Mouse (Mus musculus) cerebellum, adult 2 months (tissue): ENCODE measurements around the gene Ccdc185. TPM values are rescaled to one million over a fixed set of nuclear protein-coding genes. Genes with fewer than 3 reads are reported as not detected.

ENCODE experiments used
- DNase-seq, 2 experiments: peaks; one replicate each; pipeline ENCODE4 v3.0.0; 2021
- H3K27ac ChIP-seq: fragments of 200-500 bp; 2 replicates; pipeline ENCODE4 v1.5.1; 2012; ENCODE audit warnings: low read length, control low read depth, inconsistent platforms; ENCODE audit not compliant: insufficient read depth
- H3K27me3 ChIP-seq: fragments of 200-500 bp; 2 replicates; pipeline ENCODE4 v1.6.1; 2012; ENCODE audit warnings: inconsistent platforms, mild to moderate bottlenecking, low read length, moderate library complexity; ENCODE audit not compliant: control insufficient read depth, insufficient read depth
- H3K4me1 ChIP-seq: fragments of 200-500 bp; 2 replicates; pipeline ENCODE4 v1.6.1; 2011; ENCODE audit warnings: low read length; ENCODE audit not compliant: control insufficient read depth, insufficient read depth
- H3K4me3 ChIP-seq: fragments of 200-500 bp; replicated peaks from 2 replicates; pipeline ENCODE3; 2011; ENCODE audit warnings: mild to moderate bottlenecking, low read depth, low read length, control low read depth; ENCODE audit not compliant: insufficient read depth
- CTCF ChIP-seq: fragments of 200-500 bp; IDR thresholded peaks from 2 replicates; pipeline ENCODE4 v1.5.1; 2011; ENCODE audit warnings: low read depth, mild to moderate bottlenecking, control low read depth, low read length, moderate library complexity, borderline replicate concordance; ENCODE audit not compliant: insufficient read depth
- POLR2A ChIP-seq: fragments of 200-500 bp; IDR thresholded peaks from 2 replicates; pipeline ENCODE4 v1.6.1; 2011; ENCODE audit warnings: low read length, control low read depth, borderline replicate concordance; ENCODE audit not compliant: insufficient read depth
- WGBS: fragments of 180-500 bp; shearing (Covaris S2); methylation state at CpG from one replicate; pipeline ENCODE4 v1.1.7; 2018; 5-methylcytosine and 5-hydroxymethylcytosine counted together
- polyA plus RNA-seq: library from polyadenylated mRNA; depleted of rRNA; stranded (reverse); fragments of >200 nt; gene quantifications from 2 replicates; pipeline ENCODE4 v1.2.3, GENCODE M21; 2012; rRNA removed

The Ccdc185 gene
- not detected in 2 replicates for polyA plus RNA-seq

GRCm38 (mm10) chr1:182749080-182749479 lies at the start of gene Ccdc185:
TSS of gene Ccdc185 (minus strand) at chr1:182749180.
- WGBS: 31% methylated on average over 9 of the region's 9 CpGs
- Histone ChIP-seq H3K4me3 (no peak within 1 kb of the TSS), H3K27me3 (no peaks in the 10 kb centered on the region), H3K27ac (no peak within 1 kb of the TSS), H3K4me1 (peaks cover 3% of the 10 kb centered on the region; the same call in 1 of the 2 replicates)
- TF ChIP-seq POLR2A (no peak), CTCF (no peak)
- peak in 1 of 2 experiments; percentile 11 for DNase-seq

DNA sequence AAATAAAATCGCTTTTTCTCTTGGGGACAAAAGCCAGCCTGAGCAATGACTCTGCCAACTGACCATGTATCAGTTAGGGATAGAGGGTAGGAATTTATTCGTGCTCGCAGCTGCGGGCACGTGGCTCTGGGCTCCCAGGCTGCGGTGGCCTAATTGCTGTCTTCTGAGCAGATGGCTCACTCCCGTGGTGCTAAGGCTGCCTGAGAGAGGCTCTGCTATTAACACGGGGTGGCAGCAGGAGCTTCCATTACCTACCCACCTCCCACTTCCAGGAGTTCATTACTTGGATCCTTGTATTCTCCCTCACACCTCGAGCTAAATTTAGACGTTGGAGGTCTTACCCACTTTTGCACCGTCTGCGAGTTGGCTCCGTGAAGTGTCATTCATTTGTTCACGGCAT lies 48.1 kb upstream of the Ccdc185 start:
- DNase-seq: peak; percentile 56 to 75
- Histone ChIP-seq H3K4me3 (no peak overlapping the region), H3K27ac (no peak overlapping the region), H3K27me3 (no peaks in the 10 kb centered on the region), H3K4me1 (peaks cover 13% of the 10 kb centered on the region)
- WGBS: 9% methylated on average over 14 of the region's 14 CpGs
- no peak for TF ChIP-seq CTCF

- DNase-seq: no peak
Measured at GRCm38 (mm10) chr1:182794628-182795027, 45.6 kb upstream of the Ccdc185 start.

GRCm38 (mm10) chr1:182794221-182794620 lies 45.2 kb upstream of the Ccdc185 start:
- WGBS: 93% methylated on average over 10 of the region's 10 CpGs
- H3K27me3 ChIP-seq: no peaks in the 10 kb centered on the region
- DNase-seq: no peak
- TF ChIP-seq POLR2A (no peak), CTCF (no peak)
- H3K27ac ChIP-seq: no peak overlapping the region
- peaks cover 13% of the 10 kb centered on the region for H3K4me1 ChIP-seq
- no peak overlapping the region for H3K4me3 ChIP-seq

More at GRCm38 (mm10) chr1:182794628-182795027, 45.6 kb upstream of the Ccdc185 start:
- H3K4me1 ChIP-seq: peaks cover 13% of the 10 kb centered on the region
- 97% methylated on average over 9 of the region's 9 CpGs for WGBS
- TF ChIP-seq CTCF (no peak), POLR2A (no peak)
- no peak overlapping the region for H3K4me3 ChIP-seq
- H3K27me3 ChIP-seq: no peaks in the 10 kb centered on the region
- H3K27ac ChIP-seq: no peak overlapping the region

DNA sequence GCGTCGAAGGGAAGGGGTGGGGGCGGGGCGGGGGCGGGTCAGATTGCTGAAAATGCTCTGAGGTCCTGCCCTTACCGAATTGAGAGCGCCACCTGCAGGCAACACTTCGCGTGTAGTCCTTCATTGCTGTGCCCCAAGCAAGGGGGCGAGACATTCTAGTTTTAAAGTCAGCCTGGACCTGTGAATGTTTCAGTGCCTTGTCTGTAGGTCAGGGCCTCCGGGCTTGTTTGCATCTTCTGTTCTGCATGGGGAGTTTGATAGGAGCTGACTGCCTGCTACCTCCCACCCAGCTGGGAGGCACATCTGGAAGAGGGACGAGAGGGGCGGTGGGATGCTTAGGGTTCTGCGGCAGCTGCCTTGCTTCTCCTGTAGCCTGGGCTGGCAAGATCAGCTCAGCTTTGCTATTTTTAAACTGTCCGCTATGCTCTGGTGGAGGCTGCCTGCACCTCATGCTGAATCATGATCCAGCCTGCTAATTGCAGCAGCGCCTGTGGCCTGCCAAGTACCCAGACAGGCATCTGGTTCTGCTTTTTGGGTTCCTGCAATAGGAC lies 43.6 kb upstream of the Ccdc185 start:
- no peak overlapping the region for H3K4me3 ChIP-seq
- DNase-seq: peak; percentile 47
- no peak overlapping the region; the same call in 1 of the 2 replicates for H3K27ac ChIP-seq
- H3K4me1 ChIP-seq: peaks cover 11% of the 10 kb centered on the region
- TF ChIP-seq POLR2A (no peak), CTCF (peak; percentile 37; the same call in 1 of the 2 replicates)
- WGBS: 13% methylated on average over 16 of the region's 16 CpGs
- H3K27me3 ChIP-seq: no peaks in the 10 kb centered on the region

GRCm38 (mm10) chr1:182788896-182789295 lies 39.9 kb upstream of the Ccdc185 start:
- Histone ChIP-seq H3K27ac (no peak overlapping the region), H3K4me3 (no peak overlapping the region), H3K27me3 (no peaks in the 10 kb centered on the region), H3K4me1 (peaks cover 10% of the 10 kb centered on the region)
- no peak for DNase-seq
- WGBS: 63% methylated on average over 6 of the region's 6 CpGs
- TF ChIP-seq POLR2A (no peak), CTCF (no peak)

DNA sequence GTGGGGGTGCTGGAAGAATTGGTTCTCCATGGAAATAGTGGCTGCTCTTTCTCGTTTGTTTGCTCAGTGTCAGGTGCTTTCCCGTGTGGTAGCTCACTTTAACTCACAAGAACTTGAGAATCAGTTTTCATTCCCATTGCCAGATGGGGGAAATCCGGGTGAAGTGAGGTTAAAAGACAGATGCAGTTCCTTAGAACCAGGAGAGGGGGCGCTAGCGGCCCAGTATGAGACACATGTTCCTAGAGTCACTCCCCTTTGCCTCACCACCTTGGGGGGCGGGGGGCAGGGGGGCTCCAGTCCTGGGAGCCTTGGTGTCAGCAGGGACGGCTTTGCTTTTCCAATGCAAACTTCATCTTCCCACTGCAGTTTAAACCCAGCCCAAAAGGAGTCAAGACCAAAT lies 38.0 kb upstream of the Ccdc185 start:
- H3K27ac ChIP-seq: no peak overlapping the region

DNA sequence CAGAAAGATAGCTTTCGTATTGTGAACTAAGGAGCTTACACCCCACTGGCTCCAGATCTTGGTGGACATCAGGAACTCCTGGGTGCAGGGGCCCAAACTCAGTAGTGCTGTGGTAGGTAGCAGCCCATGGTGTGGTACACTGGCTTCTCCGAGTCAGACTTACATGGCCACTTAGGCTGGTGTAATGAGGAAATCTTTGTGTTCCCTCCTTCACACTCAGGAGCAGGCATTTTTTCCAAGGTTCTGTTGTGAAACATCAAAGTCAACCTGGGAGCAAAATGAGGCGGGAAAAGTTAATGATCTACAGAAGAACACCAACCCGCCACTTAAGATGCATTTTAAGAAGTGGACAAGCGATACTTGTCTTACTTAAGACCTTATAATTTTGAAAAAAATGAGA lies 36.5 kb upstream of the Ccdc185 start:
- H3K4me1 ChIP-seq: peaks cover 4% of the 10 kb centered on the region
- H3K27ac ChIP-seq: no peak overlapping the region
- no peak overlapping the region for H3K4me3 ChIP-seq
- DNase-seq: no peak
- WGBS: 94% methylated on average over 5 of the region's 5 CpGs
- TF ChIP-seq CTCF (no peak), POLR2A (no peak)
- H3K27me3 ChIP-seq: no peaks in the 10 kb centered on the region

More for the DNA sequence above, 38.0 kb upstream of the Ccdc185 start:
- TF ChIP-seq CTCF: no peak
- TF ChIP-seq POLR2A: no peak
- H3K4me1 ChIP-seq: peaks cover 4% of the 10 kb centered on the region
- H3K27me3 ChIP-seq: no peaks in the 10 kb centered on the region
- DNase-seq: no peak
- no peak overlapping the region for H3K4me3 ChIP-seq
- WGBS: 58% methylated on average over 7 of the region's 7 CpGs
